Mouse (Mus musculus) right cerebral cortex, adult 2 months (tissue): Measurements from ENCODE around the gene Tbc1d10b.

ENCODE experiments used
- DNase-seq, 2 experiments: peaks; one replicate each; pipeline ENCODE4 v3.0.0; 2021 to 2022; ENCODE audit warnings: low spot score in 2 of 2

Tbc1d10b gene

DNA sequence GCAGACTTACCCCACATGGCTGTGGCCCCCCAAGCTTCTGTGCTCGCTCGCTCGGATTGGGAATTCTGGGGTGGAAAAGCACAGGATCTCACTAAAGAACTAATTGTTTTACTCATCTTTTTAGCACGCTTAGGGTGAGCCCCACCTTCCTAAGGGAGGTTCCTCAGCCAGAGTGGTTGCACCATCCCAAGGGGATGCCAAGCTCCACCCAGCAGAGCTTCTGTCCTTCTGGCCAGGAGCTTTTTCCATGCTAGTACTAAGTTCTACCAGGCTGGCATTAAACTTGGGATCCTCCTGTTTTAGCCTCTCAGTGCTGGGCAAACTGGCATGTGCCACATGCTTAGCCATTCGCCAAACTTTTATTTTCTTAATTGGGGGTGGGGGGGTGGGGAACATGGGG lies 45.7 kb downstream of the Tbc1d10b start:
- no peak for DNase-seq

GRCm38 (mm10) chr7:127157548-127157947 lies 50.7 kb downstream of the Tbc1d10b start:
- DNase-seq = no peak

DNA sequence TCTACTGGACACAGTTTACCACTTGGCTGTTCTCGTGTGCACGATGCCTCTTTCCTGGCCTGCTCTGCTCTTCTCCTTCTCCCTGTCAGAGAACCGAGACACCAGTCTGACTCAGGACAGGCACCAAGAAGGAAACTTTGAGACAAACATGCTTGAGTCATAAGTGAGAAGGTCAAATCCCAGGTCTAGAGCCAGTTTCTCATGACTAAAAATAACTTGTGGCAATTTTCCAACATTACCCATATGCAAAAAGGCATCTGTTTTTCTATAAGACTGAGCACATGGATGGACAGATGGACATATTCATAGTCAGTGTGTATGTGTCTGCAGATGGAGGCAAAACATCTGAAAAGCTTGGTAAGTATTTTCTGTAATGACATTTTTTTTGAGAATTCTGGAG lies 54.8 kb downstream of the Tbc1d10b start:
- no peak for DNase-seq

- no peak for DNase-seq
These were observed 55.8 kb downstream of the Tbc1d10b start for GRCm38 (mm10) chr7:127152464-127152863.

GRCm38 (mm10) chr7:127147901-127148300 lies 60.4 kb downstream of the Tbc1d10b start:
- no peak for DNase-seq
